Mouse (Mus musculus) cerebellum, postnatal 14 days (tissue): ENCODE measurements around the gene Colgalt2.

ENCODE experiments used
- DNase-seq, 2 experiments: peaks; one replicate each; pipeline ENCODE4 v3.0.0; 2021; ENCODE audit warnings: mixed read lengths in 2 of 2

Colgalt2 gene

DNA sequence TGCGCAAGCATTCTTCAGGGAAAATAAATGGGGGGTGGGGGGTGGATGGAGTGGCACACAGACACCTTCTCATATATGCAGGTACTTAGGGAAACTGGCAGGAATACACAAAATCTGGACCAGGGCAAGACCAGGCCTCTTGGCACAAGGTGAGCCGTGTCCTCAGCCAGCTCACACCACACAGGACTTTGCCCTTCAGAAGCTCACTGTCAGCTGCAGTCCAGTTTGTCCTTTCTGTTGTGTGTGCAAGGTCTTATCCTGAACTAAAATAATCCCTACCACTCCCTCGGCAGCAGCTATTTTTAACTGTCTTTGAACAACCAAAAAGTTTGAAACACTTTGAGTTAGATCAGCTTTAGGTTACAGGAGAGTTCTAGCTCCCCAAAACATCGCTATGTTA, 139.2 kb downstream of the Colgalt2 start:
- DNase-seq, result no peak

GRCm38 (mm10) chr1:152540304-152540887, 140.8 kb downstream of the Colgalt2 start:
- DNase-seq, result no peak

DNA sequence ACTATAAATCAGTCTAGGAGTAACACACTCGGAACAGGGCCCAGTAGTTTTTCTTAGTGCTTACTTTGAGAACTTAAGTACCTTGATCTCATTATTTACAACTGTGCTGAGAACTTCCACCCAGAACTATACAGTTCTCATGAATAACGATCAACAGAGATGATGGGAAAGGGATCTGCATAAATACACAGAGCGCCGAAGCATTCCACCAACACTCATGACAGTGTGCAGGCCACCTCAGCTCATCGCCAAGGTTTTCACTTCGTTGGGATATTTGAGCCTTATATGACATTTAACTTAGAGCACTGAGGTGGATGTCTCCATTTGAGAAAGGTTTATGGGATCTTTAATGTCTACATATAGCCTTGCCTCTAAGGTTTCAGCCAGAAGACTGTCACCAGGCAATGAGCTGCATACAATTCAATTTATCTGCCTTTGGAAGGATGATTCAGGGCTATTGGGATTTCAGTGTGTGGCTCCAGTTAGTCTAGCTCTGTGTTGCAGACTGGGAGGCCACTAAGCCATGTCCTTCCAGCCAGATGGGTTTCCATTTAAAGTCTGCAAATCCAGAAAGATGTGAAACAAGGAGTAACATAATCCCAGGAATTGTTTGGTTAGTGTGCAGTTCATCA, 143.2 kb downstream of the Colgalt2 start:
- DNase-seq, result no peak

DNA sequence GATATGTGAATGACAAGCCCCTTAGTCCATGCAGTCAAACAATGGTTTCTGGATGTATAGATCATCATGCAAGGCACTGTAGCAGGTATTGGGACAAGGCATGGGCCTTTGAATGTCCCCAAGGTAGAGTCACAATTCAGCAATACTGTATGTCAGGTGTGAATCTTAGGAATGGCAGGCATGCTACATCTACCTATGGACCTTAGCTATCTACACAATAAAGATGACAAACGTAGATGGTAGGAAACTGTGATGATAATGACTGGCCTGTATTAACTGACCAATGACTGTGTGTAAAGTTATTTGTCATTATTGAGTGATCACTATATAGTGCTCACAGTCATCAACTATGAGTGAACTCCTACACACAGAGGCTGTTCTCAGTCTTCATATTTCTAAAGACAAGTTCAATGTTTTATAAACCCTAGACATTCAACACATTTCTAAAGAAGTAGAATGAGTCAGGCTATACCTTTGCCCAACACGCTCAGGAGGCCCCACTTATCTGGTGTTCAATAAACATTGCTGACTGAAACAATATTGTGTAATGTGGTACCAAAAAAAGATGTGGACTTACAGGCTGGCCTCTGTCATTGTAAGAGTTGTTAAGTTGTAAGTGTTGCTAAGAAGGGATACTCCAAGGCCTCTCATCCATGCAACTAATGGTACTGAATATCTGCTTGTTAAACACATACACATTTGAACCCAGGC, 144.0 kb downstream of the Colgalt2 start:
- DNase-seq, result no peak

DNA sequence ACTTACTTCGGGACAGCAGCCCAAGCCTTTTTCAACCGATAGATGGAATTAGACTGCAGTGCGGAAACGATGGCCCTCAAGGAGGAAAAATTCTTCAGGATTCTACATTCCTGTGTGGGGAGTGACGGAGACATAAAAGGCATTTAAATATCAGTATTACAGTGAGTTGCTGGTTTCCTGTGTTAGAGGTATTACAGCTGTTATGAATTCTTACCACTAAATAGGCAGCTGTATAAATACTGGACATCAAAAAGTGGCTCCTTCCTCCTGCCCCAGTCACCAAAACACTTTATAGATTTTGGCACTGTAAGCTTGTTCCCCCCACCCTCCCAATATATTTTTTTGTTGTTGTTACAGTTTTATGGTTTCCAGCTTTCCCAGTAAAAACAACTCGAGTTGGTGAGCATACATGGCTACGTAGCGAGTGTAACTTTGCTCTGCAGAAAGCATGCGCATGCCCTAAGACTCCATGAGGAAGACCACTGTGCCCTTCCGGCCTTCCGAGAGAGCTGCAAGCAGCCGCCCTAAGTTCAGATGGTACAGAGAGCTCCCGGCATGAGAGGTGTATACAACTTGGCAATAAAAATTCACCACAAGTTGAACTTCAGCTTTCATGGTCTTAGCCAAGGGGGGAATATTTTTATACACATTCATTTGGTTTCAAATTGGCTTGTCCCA, 149.6 kb downstream of the Colgalt2 start:
- no peak for DNase-seq

DNA sequence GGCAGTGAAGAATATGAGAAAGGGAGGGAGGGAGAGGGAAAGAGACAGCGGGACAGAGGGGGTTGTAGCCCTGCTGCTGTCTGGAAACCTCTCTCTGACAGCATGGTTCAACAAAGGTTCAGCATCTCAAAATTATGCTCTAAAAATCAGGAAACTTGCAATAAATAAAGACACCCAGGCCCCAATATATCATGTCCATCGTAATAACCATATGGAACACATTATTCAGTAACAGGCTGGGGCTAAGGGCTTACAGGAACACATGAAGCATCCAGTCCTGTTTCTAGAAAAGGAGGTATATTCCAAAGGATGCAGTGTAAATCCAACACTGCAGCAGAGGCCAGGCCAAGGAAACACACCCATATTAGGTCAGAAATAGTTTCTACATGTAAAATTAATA, 150.9 kb downstream of the Colgalt2 start:
- no peak for DNase-seq

GRCm38 (mm10) chr1:152550973-152551372, 151.3 kb downstream of the Colgalt2 start:
- DNase-seq, result no peak

DNA sequence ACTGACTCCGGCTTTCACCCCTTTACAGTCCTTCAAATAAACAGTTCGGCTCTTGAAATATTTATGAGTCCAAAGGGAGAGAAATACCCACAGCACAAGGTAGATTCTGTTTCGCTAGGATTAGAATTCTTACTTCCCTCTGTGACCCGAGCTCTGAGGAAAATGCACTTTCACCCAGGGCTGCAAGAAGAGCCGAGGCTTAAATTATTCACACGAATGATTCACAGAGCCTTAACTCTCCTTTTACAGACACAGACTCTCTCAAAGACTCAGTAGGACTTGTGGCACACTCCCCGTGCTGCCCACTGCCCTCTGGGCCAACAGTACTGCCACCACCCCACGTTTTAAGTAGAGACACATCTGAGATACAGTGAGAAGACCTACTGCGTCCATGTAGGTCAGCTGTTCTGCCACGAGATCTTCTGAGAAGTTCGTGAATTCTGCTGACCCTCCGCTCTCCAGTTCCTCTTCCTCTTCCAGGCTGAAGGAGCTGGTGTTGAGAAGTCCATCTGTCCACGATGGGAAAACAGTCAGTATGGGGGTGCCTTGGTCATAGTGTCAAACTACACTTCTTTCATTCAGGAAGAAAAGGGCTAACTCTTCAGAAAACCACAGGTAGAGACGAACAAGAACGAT, 154.4 kb downstream of the Colgalt2 start:
- DNase-seq, result no peak

DNA sequence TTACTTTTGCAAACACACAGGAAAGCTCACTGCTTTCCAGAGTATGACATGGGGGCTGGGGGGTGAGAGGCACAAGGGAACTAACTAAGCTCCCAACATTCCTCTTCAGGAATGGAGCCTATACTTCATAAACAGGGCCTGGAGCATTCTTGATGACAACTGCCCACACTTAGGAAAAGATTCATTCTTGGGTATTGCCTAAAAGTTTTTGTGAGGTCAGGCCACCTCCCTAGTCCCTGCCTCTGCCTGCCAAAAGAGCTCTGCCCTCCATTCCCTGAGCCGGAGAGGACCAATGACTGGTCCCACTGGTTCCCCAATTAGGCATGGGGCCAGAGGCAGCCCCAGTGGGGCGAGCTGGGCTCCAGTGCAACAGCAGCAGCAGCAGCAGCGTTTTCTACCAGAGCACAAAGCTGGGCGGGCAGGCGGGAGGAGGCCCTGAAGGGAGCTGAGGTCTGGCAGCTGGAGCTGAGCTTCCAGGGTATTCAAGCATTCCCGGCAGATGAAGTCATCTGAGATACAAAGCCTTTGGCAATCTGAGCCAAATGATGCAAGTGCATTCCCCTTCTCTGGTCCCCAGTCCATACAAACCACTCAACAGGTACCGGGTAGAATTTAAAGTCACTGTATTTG, 156.4 kb downstream of the Colgalt2 start:
- DNase-seq, result peak; percentile 13 to 26

GRCm38 (mm10) chr1:152556576-152557281, 157.1 kb downstream of the Colgalt2 start:
- peak; percentile 12 to 32 for DNase-seq
